Mouse (Mus musculus) MEL (cell line): Measurements from ENCODE around the gene Entr1.

ENCODE experiments used
- CTCF ChIP-seq, 3 experiments: IDR thresholded peaks in 2 of 3; conservative IDR thresholded peaks in 1 of 3; 2 replicates each; pipeline ENCODE4 v1.5.1; 2011 to 2012; ENCODE audit warnings: low read length in 3 of 3, low read depth in 2 of 3, mild to moderate bottlenecking in 2 of 3, improper control_type of control experiment in 1 of 3, inconsistent platforms in 1 of 3, mixed read lengths in 1 of 3, moderate library complexity in 1 of 3; ENCODE audit not compliant: control insufficient read depth in 1 of 3, insufficient read depth in 1 of 3, poor library complexity in 1 of 3, severe bottlenecking in 1 of 3
- MAFK ChIP-seq: IDR thresholded peaks from 2 replicates; pipeline ENCODE4 v1.6.1; 2011; ENCODE audit warnings: low read depth, mild to moderate bottlenecking, low read length, improper control_type of control experiment, borderline replicate concordance
- MAX ChIP-seq: IDR thresholded peaks from 2 replicates; pipeline ENCODE4 v1.6.1; 2011; ENCODE audit warnings: low read length, improper control_type of control experiment
- POLR2AphosphoS5 ChIP-seq: IDR thresholded peaks from 2 replicates; pipeline ENCODE4 v1.6.1; 2012; ENCODE audit warnings: low read depth, borderline replicate concordance, mild to moderate bottlenecking, inconsistent platforms, low read length, moderate library complexity, mixed read lengths
- RCOR1 ChIP-seq: IDR thresholded peaks from 2 replicates; pipeline ENCODE4 v1.6.1; 2012; ENCODE audit warnings: low read depth, mild to moderate bottlenecking, inconsistent platforms, low read length, improper control_type of control experiment
- TCF12 ChIP-seq: IDR thresholded peaks from 2 replicates; pipeline ENCODE4 v1.6.1; 2014; ENCODE audit warnings: low read depth, mild to moderate bottlenecking, inconsistent platforms, low read length, improper control_type of control experiment, moderate library complexity
- ZC3H11A ChIP-seq: IDR thresholded peaks from 2 replicates; pipeline ENCODE4 v1.6.1; 2012; ENCODE audit warnings: low read depth, mild to moderate bottlenecking, inconsistent platforms, low read length, improper control_type of control experiment

- TF ChIP-seq RCOR1, result no peak
- TF ChIP-seq MAFK, result no peak
- TF ChIP-seq CTCF (IDR thresholded peaks at IDR 0.05 in 2 of 3, conservative IDR thresholded peaks at IDR 0.05 in 1 of 3; ENCODE audit: control insufficient read depth in 1 of 3, insufficient read depth in 1 of 3, low read depth in 2 of 3, low read length in 3 of 3, poor library complexity in 1 of 3, severe bottlenecking in 1 of 3), result no peak
- TF ChIP-seq POLR2AphosphoS5, result no peak
- TF ChIP-seq TCF12, result no peak
- no peak for TF ChIP-seq MAX
- no peak for TF ChIP-seq ZC3H11A
These were observed 48.1 kb upstream of the Entr1 start for GRCm38 (mm10) chr2:26437221-26437620.
